Mouse (Mus musculus) testis, adult 2 months (tissue): ENCODE measurements at regions not wholly inside any gene's neighbourhood (a gene's known extent, or its start where the extent isn't known, plus 50 kb on each side); places are given as distances from the start of the nearest gene placed in this dataset.

ENCODE experiments used
- CTCF ChIP-seq: fragments of 200-500 bp; IDR thresholded peaks from 2 replicates; pipeline ENCODE4 v1.5.1; 2012; ENCODE audit warnings: low read depth, mild to moderate bottlenecking, inconsistent platforms, low read length, moderate library complexity; ENCODE audit not compliant: control insufficient read depth, insufficient read depth, insufficient replicate concordance
- POLR2A ChIP-seq: fragments of 200-500 bp; IDR thresholded peaks from 2 replicates; pipeline ENCODE4 v1.6.1; 2012; ENCODE audit warnings: low read depth, mild to moderate bottlenecking, inconsistent platforms, low read length, moderate library complexity; ENCODE audit not compliant: control insufficient read depth

- no peak for TF ChIP-seq POLR2A
- no peak for TF ChIP-seq CTCF
Observed at GRCm38 (mm10) chr8:35961615-35962220, 196.1 kb downstream of the Gm19410 start.
